Mouse (Mus musculus): ENCODE results near the gene Krtap4-8.
"Not testable (repeated sequence)": the region's sequence is repeated elsewhere in the genome, so short reads cannot be mapped to it uniquely, and the experiment has no call there.

- not testable (repeated sequence) for TF ChIP-seq CTCF (IDR thresholded peaks at IDR 0.05; ENCODE audit: borderline replicate concordance, control insufficient read depth, extremely low read depth, insufficient read depth, low read length, poor library complexity); POLR2A (IDR thresholded peaks at IDR 0.05; ENCODE audit: control insufficient read depth, extremely low read depth, insufficient read depth, low read length, poor library complexity)
Observed at GRCm38 (mm10) chr11:99804346-99804745, 23.8 kb upstream of the Krtap4-8 start, which contains the start of gene Gm11554.

All from thymus, adult 2 months (tissue).